Mouse (Mus musculus): Measurements from ENCODE around the gene Gsk3b. TPM values are rescaled to one million over a fixed set of nuclear protein-coding genes. Genes with fewer than 3 reads are reported as not detected.
"Not testable (repeated sequence)": the region's sequence is repeated elsewhere in the genome, so short reads cannot be mapped to it uniquely, and the experiment has no call there.

Gsk3b gene
- polyA plus RNA-seq, 1 experiment from 2014 or later, result 197 TPM

GRCm38 (mm10) chr16:38114074-38114473 is 25.3 kb downstream of the Gsk3b start:
- ATAC-seq (ENCODE audit: low FRiP score, low TSS enrichment), result no peak
- H3K4me1 ChIP-seq (ENCODE audit: control insufficient read depth, insufficient read depth, low read length), result peaks cover 9% of the 10 kb centered on the region; the same call in 1 of the 2 replicates
- DNase-seq, result no peak
- H3K4me2 ChIP-seq (ENCODE audit: low read length), result no peak overlapping the region
- 89% methylated on average over 2 of the region's 2 CpGs for WGBS
- no peak overlapping the region for H3K9ac ChIP-seq (replicated peaks; ENCODE audit: low read length)
- H3K27me3 ChIP-seq (ENCODE audit: control insufficient read depth, insufficient read depth, low read length), result no peaks in the 10 kb centered on the region
- H3K27ac ChIP-seq (replicated peaks; ENCODE audit: low read depth, low read length), result no peak overlapping the region; the same call in 1 of the 2 replicates
- no peaks in the 10 kb centered on the region for H3K9me3 ChIP-seq (ENCODE audit: control insufficient read depth, low read length)
- peaks cover 7% of the 10 kb centered on the region; the same call in 1 of the 2 replicates for H3K36me3 ChIP-seq (ENCODE audit: control insufficient read depth, insufficient read depth, low read length)
- H3K4me3 ChIP-seq (replicated peaks; ENCODE audit: low read depth, low read length), result no peak overlapping the region

DNA sequence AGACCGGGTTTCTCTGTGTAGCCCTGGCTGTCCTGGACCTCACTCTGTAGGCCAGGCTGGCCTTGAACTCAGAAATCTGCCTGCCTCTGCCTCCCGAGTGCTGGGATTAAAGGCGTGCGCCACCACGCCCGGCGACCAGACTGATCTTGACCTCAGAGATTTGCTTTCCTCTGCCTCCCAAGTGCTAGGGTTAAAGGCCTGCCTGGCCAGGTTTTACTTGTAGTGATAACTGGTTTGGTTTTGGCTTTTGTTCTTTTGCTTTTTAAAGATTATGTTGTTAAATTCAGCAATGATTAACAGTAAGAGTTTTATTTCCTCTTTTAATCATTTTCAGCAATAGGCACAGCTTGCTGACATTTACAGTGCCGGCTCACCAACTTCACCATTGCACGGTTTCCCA is 29.1 kb downstream of the Gsk3b start:
- 95% methylated on average over 9 of the region's 9 CpGs for WGBS
- not testable (repeated sequence) for H3K9ac ChIP-seq (replicated peaks; ENCODE audit: low read length); H3K27me3 ChIP-seq (ENCODE audit: control insufficient read depth, insufficient read depth, low read length); H3K4me2 ChIP-seq (ENCODE audit: low read length); H3K9me3 ChIP-seq (ENCODE audit: control insufficient read depth, low read length); ATAC-seq (ENCODE audit: low FRiP score, low TSS enrichment); H3K36me3 ChIP-seq (ENCODE audit: control insufficient read depth, insufficient read depth, low read length); H3K27ac ChIP-seq (replicated peaks; ENCODE audit: low read depth, low read length); H3K4me3 ChIP-seq (replicated peaks; ENCODE audit: low read depth, low read length); DNase-seq; H3K4me1 ChIP-seq (ENCODE audit: control insufficient read depth, insufficient read depth, low read length)

- Histone ChIP-seq H3K4me3 (replicated peaks; ENCODE audit: low read depth, low read length) (no peak overlapping the region), H3K36me3 (ENCODE audit: control insufficient read depth, insufficient read depth, low read length) (peaks cover 7% of the 10 kb centered on the region; the same call in 1 of the 2 replicates), H3K4me1 (ENCODE audit: control insufficient read depth, insufficient read depth, low read length) (peaks cover 9% of the 10 kb centered on the region; the same call in 1 of the 2 replicates), H3K4me2 (ENCODE audit: low read length) (no peak overlapping the region), H3K27me3 (ENCODE audit: control insufficient read depth, insufficient read depth, low read length) (no peaks in the 10 kb centered on the region), H3K9ac (replicated peaks; ENCODE audit: low read length) (no peak overlapping the region), H3K9me3 (ENCODE audit: control insufficient read depth, low read length) (no peaks in the 10 kb centered on the region), H3K27ac (replicated peaks; ENCODE audit: low read depth, low read length) (no peak overlapping the region)
- ATAC-seq (ENCODE audit: low FRiP score, low TSS enrichment) (no peak), DNase-seq (no peak)
- WGBS, result 89% methylated on average over 1 of the region's 1 CpGs
Measured at GRCm38 (mm10) chr16:38118723-38119122, 29.9 kb downstream of the Gsk3b start.

GRCm38 (mm10) chr16:38119286-38119685 is 30.5 kb downstream of the Gsk3b start:
- H3K27me3 ChIP-seq (ENCODE audit: control insufficient read depth, insufficient read depth, low read length), result no peaks in the 10 kb centered on the region
- H3K4me3 ChIP-seq (replicated peaks; ENCODE audit: low read depth, low read length), result no peak overlapping the region
- peaks cover 3% of the 10 kb centered on the region; the same call in 1 of the 2 replicates for H3K36me3 ChIP-seq (ENCODE audit: control insufficient read depth, insufficient read depth, low read length)
- no peak overlapping the region for H3K9ac ChIP-seq (replicated peaks; ENCODE audit: low read length)
- H3K4me1 ChIP-seq (ENCODE audit: control insufficient read depth, insufficient read depth, low read length), result peaks cover 4% of the 10 kb centered on the region; the same call in 1 of the 2 replicates
- WGBS, result 95% methylated on average over 5 of the region's 5 CpGs
- no peak for ATAC-seq (ENCODE audit: low FRiP score, low TSS enrichment)
- H3K27ac ChIP-seq (replicated peaks; ENCODE audit: low read depth, low read length), result no peak overlapping the region
- no peaks in the 10 kb centered on the region for H3K9me3 ChIP-seq (ENCODE audit: control insufficient read depth, low read length)
- no peak for DNase-seq
- no peak overlapping the region for H3K4me2 ChIP-seq (ENCODE audit: low read length)

DNA sequence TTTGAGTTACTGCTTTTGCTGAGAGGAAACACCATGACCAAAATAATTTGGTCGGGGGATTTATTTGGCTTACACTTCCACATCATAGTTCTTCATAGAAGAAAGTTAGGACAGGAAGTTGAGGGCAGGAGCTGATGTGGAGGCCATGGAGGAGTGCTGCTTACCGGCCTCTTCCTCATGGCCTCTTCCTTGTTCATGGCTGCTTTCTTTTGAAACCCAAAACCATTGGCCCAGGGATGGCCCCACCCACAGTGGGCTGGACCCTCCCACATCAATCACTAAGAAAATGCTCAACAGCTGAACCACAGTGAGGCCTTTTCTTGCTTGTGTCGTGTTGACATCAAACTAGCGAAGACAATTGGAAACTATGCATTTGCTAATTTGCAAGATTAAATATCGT is 40.4 kb downstream of the Gsk3b start:
- Histone ChIP-seq H3K4me3 (replicated peaks; ENCODE audit: low read depth, low read length) (no peak overlapping the region), H3K4me1 (ENCODE audit: control insufficient read depth, insufficient read depth, low read length) (peaks cover 29% of the 10 kb centered on the region), H3K27me3 (ENCODE audit: control insufficient read depth, insufficient read depth, low read length) (no peaks in the 10 kb centered on the region), H3K27ac (replicated peaks; ENCODE audit: low read depth, low read length) (no peak overlapping the region), H3K9ac (replicated peaks; ENCODE audit: low read length) (no peak overlapping the region), H3K9me3 (ENCODE audit: control insufficient read depth, low read length) (no peaks in the 10 kb centered on the region), H3K4me2 (ENCODE audit: low read length) (no peak overlapping the region), H3K36me3 (ENCODE audit: control insufficient read depth, insufficient read depth, low read length) (no peaks in the 10 kb centered on the region)
- no peak for DNase-seq
- WGBS, result 81% methylated on average over 5 of the region's 5 CpGs
- ATAC-seq (ENCODE audit: low FRiP score, low TSS enrichment), result no peak

DNA sequence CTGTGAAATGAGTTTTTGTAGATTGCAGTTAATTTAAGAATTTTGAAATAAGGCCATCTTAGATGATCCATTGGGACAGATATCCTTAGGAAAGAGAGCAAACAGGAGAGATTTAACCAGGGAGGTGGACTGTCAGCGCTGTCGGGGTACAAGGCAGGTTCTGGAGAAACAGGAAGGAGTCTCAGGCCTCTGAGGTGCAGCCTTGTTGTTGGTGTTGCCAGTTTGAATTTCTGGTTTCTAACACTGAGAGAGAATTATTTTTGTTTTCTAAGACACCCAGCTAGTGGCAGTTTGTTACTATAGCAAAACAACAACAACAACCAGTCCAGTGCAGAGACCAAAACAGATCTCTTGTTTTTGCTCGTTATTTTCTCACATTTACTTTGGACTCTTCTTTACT is 42.2 kb downstream of the Gsk3b start:
- Histone ChIP-seq H3K9me3 (ENCODE audit: control insufficient read depth, low read length) (no peaks in the 10 kb centered on the region), H3K9ac (replicated peaks; ENCODE audit: low read length) (no peak overlapping the region), H3K36me3 (ENCODE audit: control insufficient read depth, insufficient read depth, low read length) (no peaks in the 10 kb centered on the region), H3K4me2 (ENCODE audit: low read length) (no peak overlapping the region), H3K27ac (replicated peaks; ENCODE audit: low read depth, low read length) (no peak overlapping the region), H3K4me3 (replicated peaks; ENCODE audit: low read depth, low read length) (no peak overlapping the region), H3K4me1 (ENCODE audit: control insufficient read depth, insufficient read depth, low read length) (peaks cover 29% of the 10 kb centered on the region), H3K27me3 (ENCODE audit: control insufficient read depth, insufficient read depth, low read length) (no peaks in the 10 kb centered on the region)
- ATAC-seq (ENCODE audit: low FRiP score, low TSS enrichment) (no peak), DNase-seq (no peak)
- WGBS, result 86% methylated on average over 3 of the region's 3 CpGs

- WGBS, result 42% methylated on average over 9 of the region's 9 CpGs
- no peak for ATAC-seq (ENCODE audit: low FRiP score, low TSS enrichment)
- no peak overlapping the region for H3K27ac ChIP-seq (replicated peaks; ENCODE audit: low read depth, low read length)
Measured at GRCm38 (mm10) chr16:38131756-38132155, 43.0 kb downstream of the Gsk3b start.

GRCm38 (mm10) chr16:38132210-38132609 is 43.4 kb downstream of the Gsk3b start:
- no peak for DNase-seq
- Histone ChIP-seq H3K27ac (replicated peaks; ENCODE audit: low read depth, low read length) (no peak overlapping the region), H3K4me2 (ENCODE audit: low read length) (no peak overlapping the region)

More at GRCm38 (mm10) chr16:38131756-38132155, 43.0 kb downstream of the Gsk3b start:
- Histone ChIP-seq H3K4me2 (ENCODE audit: low read length) (no peak overlapping the region), H3K4me1 (ENCODE audit: control insufficient read depth, insufficient read depth, low read length) (peaks cover 29% of the 10 kb centered on the region), H3K9me3 (ENCODE audit: control insufficient read depth, low read length) (no peaks in the 10 kb centered on the region), H3K9ac (replicated peaks; ENCODE audit: low read length) (no peak overlapping the region), H3K4me3 (replicated peaks; ENCODE audit: low read depth, low read length) (no peak overlapping the region), H3K36me3 (ENCODE audit: control insufficient read depth, insufficient read depth, low read length) (no peaks in the 10 kb centered on the region), H3K27me3 (ENCODE audit: control insufficient read depth, insufficient read depth, low read length) (no peaks in the 10 kb centered on the region)
- DNase-seq, result no peak

DNA sequence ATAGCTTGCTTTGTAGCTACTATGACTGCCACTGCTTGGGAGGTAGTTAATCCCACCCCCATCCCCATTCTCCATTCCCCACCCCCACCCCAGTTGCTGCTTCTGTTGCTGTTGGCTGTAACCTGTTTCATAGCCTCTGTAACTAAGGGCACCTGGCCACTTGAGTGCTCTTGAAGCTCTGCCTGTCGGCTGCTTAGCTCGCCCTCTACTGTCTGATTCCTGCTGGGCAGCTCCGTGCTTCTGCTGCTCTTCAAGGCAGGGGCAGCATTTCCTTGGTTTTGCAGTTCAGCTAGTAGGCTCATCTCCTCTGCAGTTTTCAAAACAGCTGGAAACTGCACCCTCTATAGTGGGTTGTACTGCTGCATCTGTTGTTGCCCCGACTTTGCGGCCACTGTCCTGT is 48.5 kb downstream of the Gsk3b start:
- Histone ChIP-seq H3K36me3 (ENCODE audit: control insufficient read depth, insufficient read depth, low read length) (no peaks in the 10 kb centered on the region), H3K4me3 (replicated peaks; ENCODE audit: low read depth, low read length) (no peak overlapping the region), H3K27me3 (ENCODE audit: control insufficient read depth, insufficient read depth, low read length) (no peaks in the 10 kb centered on the region), H3K9ac (replicated peaks; ENCODE audit: low read length) (no peak overlapping the region), H3K4me2 (ENCODE audit: low read length) (no peak overlapping the region), H3K4me1 (ENCODE audit: control insufficient read depth, insufficient read depth, low read length) (peaks cover 28% of the 10 kb centered on the region), H3K9me3 (ENCODE audit: control insufficient read depth, low read length) (no peaks in the 10 kb centered on the region), H3K27ac (replicated peaks; ENCODE audit: low read depth, low read length) (0 out of 2 replicates have a peak overlapping the region, but pooled peaks have one; percentile 13)
- DNase-seq (peak; percentile 61), ATAC-seq (ENCODE audit: low FRiP score, low TSS enrichment) (no peak)
- 40% methylated on average over 5 of the region's 5 CpGs for WGBS

More at GRCm38 (mm10) chr16:38132210-38132609, 43.4 kb downstream of the Gsk3b start:
- Histone ChIP-seq H3K36me3 (ENCODE audit: control insufficient read depth, insufficient read depth, low read length) (no peaks in the 10 kb centered on the region), H3K4me3 (replicated peaks; ENCODE audit: low read depth, low read length) (no peak overlapping the region), H3K9me3 (ENCODE audit: control insufficient read depth, low read length) (no peaks in the 10 kb centered on the region), H3K4me1 (ENCODE audit: control insufficient read depth, insufficient read depth, low read length) (peaks cover 30% of the 10 kb centered on the region), H3K9ac (replicated peaks; ENCODE audit: low read length) (no peak overlapping the region), H3K27me3 (ENCODE audit: control insufficient read depth, insufficient read depth, low read length) (no peaks in the 10 kb centered on the region)
- WGBS, result 55% methylated on average over 7 of the region's 7 CpGs
- no peak for ATAC-seq (ENCODE audit: low FRiP score, low TSS enrichment)
